Mouse (Mus musculus) spleen, adult 2 months (tissue): Measurements from ENCODE around the gene Psmc5. TPM values are rescaled to one million over a fixed set of nuclear protein-coding genes. Genes with fewer than 3 reads are reported as not detected.

ENCODE experiments used
- DNase-seq, 2 experiments: peaks; one replicate each; pipeline versions ENCODE4 v3.0.0 to v3.0.0-alpha.2; 2012 to 2021; ENCODE audit warnings: low spot score in 2 of 2, low read depth in 1 of 2
- H3K27ac ChIP-seq: fragments of 200-500 bp; 2 replicates; pipeline ENCODE4 v1.5.1; 2012; ENCODE audit warnings: low read length, inconsistent platforms; ENCODE audit not compliant: insufficient read depth
- H3K27me3 ChIP-seq: fragments of 200-500 bp; 2 replicates; pipeline ENCODE4 v1.6.1; 2012; ENCODE audit warnings: mild to moderate bottlenecking, moderate library complexity, low read length, inconsistent platforms; ENCODE audit not compliant: control insufficient read depth, insufficient read depth
- H3K36me3 ChIP-seq: fragments of 200-500 bp; 2 replicates; pipeline ENCODE4 v1.6.1; 2012; ENCODE audit warnings: mild to moderate bottlenecking, low read length, inconsistent platforms; ENCODE audit not compliant: control insufficient read depth, insufficient read depth
- H3K4me1 ChIP-seq: fragments of 200-500 bp; 2 replicates; pipeline ENCODE4 v1.6.1; 2011; ENCODE audit warnings: inconsistent platforms; ENCODE audit not compliant: control insufficient read depth, insufficient read depth, insufficient read length
- H3K4me3 ChIP-seq: fragments of 200-500 bp; 2 replicates; pipeline ENCODE4 v1.5.1; 2011; ENCODE audit warnings: mild to moderate bottlenecking, inconsistent platforms; ENCODE audit not compliant: insufficient read depth, insufficient read length; ENCODE audit errors: extremely low read depth
- CTCF ChIP-seq: fragments of 200-500 bp; IDR thresholded peaks from 2 replicates; pipeline ENCODE4 v1.5.1; 2011; ENCODE audit warnings: mild to moderate bottlenecking, inconsistent platforms; ENCODE audit not compliant: insufficient read depth, insufficient read length, insufficient replicate concordance; ENCODE audit errors: extremely low read depth
- POLR2A ChIP-seq: fragments of 200-500 bp; IDR thresholded peaks from 2 replicates; pipeline ENCODE4 v1.6.1; 2011; ENCODE audit warnings: low read depth, low read length, inconsistent platforms
- WGBS: fragments of 180-500 bp; shearing (Covaris S2); methylation state at CpG from one replicate; pipeline ENCODE4 v1.1.7; 2018; 5-methylcytosine and 5-hydroxymethylcytosine counted together
- polyA plus RNA-seq: library from polyadenylated mRNA; depleted of rRNA; stranded (reverse); fragments of >200 nt; gene quantifications from 2 replicates; pipeline ENCODE4 v1.2.3, GENCODE M21; 2012

Gene Psmc5
- polyA plus RNA-seq, 1 experiment: 18.9 TPM

DNA sequence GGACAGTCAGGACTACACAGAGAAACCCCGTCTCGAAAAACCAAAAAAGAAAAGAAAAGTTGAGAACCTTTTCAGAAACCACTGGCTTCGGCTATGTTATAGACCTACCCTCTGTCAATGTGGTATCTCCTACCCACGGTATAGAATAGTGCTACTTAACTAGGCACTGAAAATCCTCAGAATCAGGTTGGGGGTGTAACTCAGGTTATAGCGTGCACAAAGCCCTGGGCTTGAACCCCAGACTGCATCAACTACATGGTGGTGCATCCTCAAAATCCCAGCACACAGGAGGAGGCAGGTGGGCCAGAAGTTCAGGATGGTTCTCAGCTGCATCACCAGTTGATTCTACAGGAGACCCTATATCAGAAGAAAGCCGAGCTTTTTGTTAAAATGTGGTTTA is 17.9 kb downstream of the Psmc5 start:
- no peak overlapping the region for H3K27ac ChIP-seq
- TF ChIP-seq CTCF (no peak), POLR2A (no peak)
- H3K4me1 ChIP-seq: peaks cover 23% of the 10 kb centered on the region; the same call in 1 of the 2 replicates
- WGBS: 93% methylated on average over 6 of the region's 6 CpGs
- H3K4me3 ChIP-seq: no peak overlapping the region
- H3K27me3 ChIP-seq: no peaks in the 10 kb centered on the region
- H3K36me3 ChIP-seq: no peaks in the 10 kb centered on the region
- no peak for DNase-seq

GRCm38 (mm10) chr11:106274374-106274773 is 18.4 kb downstream of the Psmc5 start:
- Histone ChIP-seq H3K36me3 (no peaks in the 10 kb centered on the region), H3K4me1 (peaks cover 18% of the 10 kb centered on the region; the same call in 1 of the 2 replicates), H3K27ac (no peak overlapping the region), H3K4me3 (no peak overlapping the region), H3K27me3 (no peaks in the 10 kb centered on the region)
- TF ChIP-seq POLR2A (no peak), CTCF (no peak)
- DNase-seq: no peak
- 88% methylated on average over 1 of the region's 1 CpGs for WGBS

DNA sequence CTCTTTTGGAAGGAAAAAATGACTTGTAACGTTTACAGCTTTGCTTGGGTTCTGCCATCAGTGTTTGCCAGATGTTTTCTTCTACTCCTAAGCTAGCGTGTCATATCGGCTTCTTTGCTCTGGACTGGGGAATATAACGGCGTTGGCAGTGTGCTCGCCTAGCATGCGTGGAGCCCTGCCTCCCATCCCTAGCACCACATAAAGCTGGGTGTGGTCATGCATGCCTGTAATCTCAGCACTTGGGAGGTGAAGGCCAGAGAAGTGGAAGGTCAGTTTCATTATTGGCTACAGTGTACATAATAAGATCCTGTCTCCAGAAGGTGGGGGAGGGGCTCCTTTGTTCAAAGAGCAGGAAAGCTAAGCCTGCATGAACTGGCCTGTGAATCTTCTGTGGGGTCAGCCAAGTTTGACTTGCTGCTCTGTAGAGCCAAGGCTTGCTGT is 19.0 kb downstream of the Psmc5 start:
- no peak for DNase-seq

GRCm38 (mm10) chr11:106276454-106276853 is 20.5 kb downstream of the Psmc5 start, which contains the start of gene Tcam1:
TSS of gene Tcam1 (plus strand) at chr11:106276672.
- TF ChIP-seq CTCF: peak; percentile 90
- no peak for TF ChIP-seq POLR2A

More for the DNA sequence above, 19.0 kb downstream of the Psmc5 start:
- Histone ChIP-seq H3K36me3 (no peaks in the 10 kb centered on the region), H3K27me3 (no peaks in the 10 kb centered on the region), H3K4me1 (peaks cover 18% of the 10 kb centered on the region; the same call in 1 of the 2 replicates), H3K27ac (no peak overlapping the region), H3K4me3 (no peak overlapping the region)
- no peak for TF ChIP-seq CTCF
- no peak for TF ChIP-seq POLR2A
- 81% methylated on average over 7 of the region's 7 CpGs for WGBS

DNA sequence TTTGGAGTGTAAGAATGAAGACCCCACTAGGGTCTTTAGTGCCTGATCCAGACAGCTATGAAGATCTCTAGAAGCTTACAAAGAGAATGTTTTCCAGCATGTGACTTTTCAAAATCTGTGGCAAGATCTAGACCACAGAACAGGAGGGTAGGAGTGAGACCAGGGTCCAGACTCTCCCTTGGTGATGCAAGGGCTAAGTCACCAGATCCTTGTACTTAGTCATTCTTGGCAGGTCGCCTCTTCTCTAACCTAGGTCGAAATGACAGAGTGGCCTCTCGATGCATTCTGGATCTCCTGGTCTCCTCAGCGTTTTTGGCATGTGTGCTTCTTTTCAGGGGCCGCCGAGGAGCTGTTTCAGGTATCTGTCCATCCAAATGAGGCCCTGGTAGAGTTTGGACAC is 26.5 kb downstream of the Psmc5 start:
- Histone ChIP-seq H3K27me3 (no peaks in the 10 kb centered on the region), H3K4me3 (no peak overlapping the region), H3K27ac (no peak overlapping the region), H3K36me3 (no peaks in the 10 kb centered on the region), H3K4me1 (no peaks in the 10 kb centered on the region)
- TF ChIP-seq POLR2A: no peak
- no peak for TF ChIP-seq CTCF
- DNase-seq: no peak
- 85% methylated on average over 6 of the region's 6 CpGs for whole genome bisulfite sequencing

More at GRCm38 (mm10) chr11:106276454-106276853, 20.5 kb downstream of the Psmc5 start, which contains the start of gene Tcam1:
- 0 out of 2 replicates have a peak within 1 kb of the TSS, but pooled peaks have one; percentile 1 for H3K4me3 ChIP-seq
- H3K27me3 ChIP-seq: no peaks in the 10 kb centered on the region
- H3K36me3 ChIP-seq: no peaks in the 10 kb centered on the region
- peaks cover 9% of the 10 kb centered on the region; the same call in 1 of the 2 replicates for H3K4me1 ChIP-seq
- no peak within 1 kb of the TSS for H3K27ac ChIP-seq
- DNase-seq: peak; percentile 91 to 95
- WGBS: 3% methylated on average over 25 of the region's 25 CpGs

DNA sequence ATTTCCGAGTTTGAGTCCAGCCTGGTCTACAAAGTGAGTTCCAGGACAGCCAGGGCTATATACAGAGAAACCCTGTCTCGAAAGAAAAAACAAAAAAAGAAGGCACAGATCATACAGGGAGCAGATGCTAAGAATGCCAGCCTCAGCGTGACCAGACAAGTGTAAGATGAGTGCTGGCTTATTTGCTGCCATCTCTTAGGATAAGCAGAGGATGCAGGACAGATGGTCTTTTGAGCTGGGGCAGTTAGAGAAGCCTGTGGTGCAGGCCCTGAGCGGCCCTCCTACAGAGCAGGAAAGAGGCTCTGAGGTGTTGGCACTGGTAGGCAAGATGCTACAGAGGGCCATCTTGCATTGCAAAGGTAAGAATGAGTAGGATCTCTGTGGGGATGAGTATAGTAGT is 27.4 kb downstream of the Psmc5 start:
- H3K4me3 ChIP-seq: no peak overlapping the region
- no peaks in the 10 kb centered on the region for H3K27me3 ChIP-seq
- no peak for DNase-seq
- no peak for TF ChIP-seq CTCF
- TF ChIP-seq POLR2A: no peak
- no peak overlapping the region for H3K27ac ChIP-seq
- no peaks in the 10 kb centered on the region for H3K4me1 ChIP-seq
- WGBS: 84% methylated on average over 4 of the region's 4 CpGs
- no peaks in the 10 kb centered on the region for H3K36me3 ChIP-seq

- Histone ChIP-seq H3K4me3 (no peak overlapping the region), H3K27ac (no peak overlapping the region), H3K27me3 (no peaks in the 10 kb centered on the region), H3K36me3 (no peaks in the 10 kb centered on the region), H3K4me1 (no peaks in the 10 kb centered on the region)
- TF ChIP-seq CTCF: no peak
- no peak for TF ChIP-seq POLR2A
- DNase-seq: no peak
- 87% methylated on average over 8 of the region's 8 CpGs for WGBS
These were observed 28.2 kb downstream of the Psmc5 start for GRCm38 (mm10) chr11:106284126-106284525.
